Mouse (Mus musculus): ENCODE measurements around the gene Stx1b. TPM values are rescaled to one million over a fixed set of nuclear protein-coding genes. Genes with fewer than 3 reads are reported as not detected.

The Stx1b gene
- polyA plus RNA-seq, 1 experiment from 2014 or later = 5.5 TPM

Other genes with a start within 250 kb of the Stx1b start
- 12.2 and 12.8 TPM in 2 replicates for gene Ccdc189, start 236.0 kb downstream of the Stx1b start, polyA plus RNA-seq (2016; fragmentation: Nextera tagmentation; extraction: Ambion mirVana)
- gene Rnf40, start 235.8 kb downstream of the Stx1b start, polyA plus RNA-seq (2016; fragmentation: Nextera tagmentation; extraction: Ambion mirVana) = 60.5 and 62.8 TPM in 2 replicates
- gene Zfp629, start 208.8 kb downstream of the Stx1b start, polyA plus RNA-seq (2016; fragmentation: Nextera tagmentation; extraction: Ambion mirVana) = 30.6 and 33.0 TPM in 2 replicates
- gene Bcl7c, start 115.6 kb downstream of the Stx1b start, polyA plus RNA-seq (2016; fragmentation: Nextera tagmentation; extraction: Ambion mirVana) = 44.5 and 50.4 TPM in 2 replicates
- 5.9 and 6.0 TPM in 2 replicates for gene Ctf1, start 111.8 kb downstream of the Stx1b start, polyA plus RNA-seq (2016; fragmentation: Nextera tagmentation; extraction: Ambion mirVana)
- gene Ctf2, start 92.4 kb downstream of the Stx1b start, polyA plus RNA-seq (2016; fragmentation: Nextera tagmentation; extraction: Ambion mirVana) = 0.33 and 0.39 TPM in 2 replicates
- gene Fbxl19, start 80.0 kb downstream of the Stx1b start, polyA plus RNA-seq (2016; fragmentation: Nextera tagmentation; extraction: Ambion mirVana) = 7.6 and 8.2 TPM in 2 replicates
- 8.4 and 9.8 TPM in 2 replicates for gene Orai3, start 54.7 kb downstream of the Stx1b start, polyA plus RNA-seq (2016; fragmentation: Nextera tagmentation; extraction: Ambion mirVana)
- gene Setd1a, start 47.9 kb downstream of the Stx1b start, polyA plus RNA-seq (2016; fragmentation: Nextera tagmentation; extraction: Ambion mirVana) = 16.0 and 17.1 TPM in 2 replicates
- not detected in 2 replicates for gene Gm49388, start 38.9 kb downstream of the Stx1b start, polyA plus RNA-seq (2016; fragmentation: Nextera tagmentation; extraction: Ambion mirVana)
- gene Hsd3b7, start 23.9 kb downstream of the Stx1b start, polyA plus RNA-seq (2016; fragmentation: Nextera tagmentation; extraction: Ambion mirVana) = 5.4 and 5.8 TPM in 2 replicates
- gene Stx4a, start 255 bp downstream of the Stx1b start, polyA plus RNA-seq (2016; fragmentation: Nextera tagmentation; extraction: Ambion mirVana) = 23.7 and 24.6 TPM in 2 replicates
- 18.6 and 19.5 TPM in 2 replicates for gene Zfp646, start 51.7 kb upstream of the Stx1b start, polyA plus RNA-seq (2016; fragmentation: Nextera tagmentation; extraction: Ambion mirVana)
- gene Zfp668, start 52.3 kb upstream of the Stx1b start, polyA plus RNA-seq (2016; fragmentation: Nextera tagmentation; extraction: Ambion mirVana) = 39.9 and 41.8 TPM in 2 replicates
- gene Prss53, start 66.4 kb upstream of the Stx1b start, polyA plus RNA-seq (2016; fragmentation: Nextera tagmentation; extraction: Ambion mirVana) = 0.32 and 0.49 TPM in 2 replicates
- not detected in 2 replicates for gene Gm21974, start 70.9 kb upstream of the Stx1b start, polyA plus RNA-seq (2016; fragmentation: Nextera tagmentation; extraction: Ambion mirVana)
- gene Vkorc1, start 71.1 kb upstream of the Stx1b start, polyA plus RNA-seq (2016; fragmentation: Nextera tagmentation; extraction: Ambion mirVana) = 32.2 and 41.4 TPM in 2 replicates
- 130 and 140 TPM in 2 replicates for gene Bckdk, start 79.5 kb upstream of the Stx1b start, polyA plus RNA-seq (2016; fragmentation: Nextera tagmentation; extraction: Ambion mirVana)
- 47.4 and 49.0 TPM in 2 replicates for gene Kat8, start 88.0 kb upstream of the Stx1b start, polyA plus RNA-seq (2016; fragmentation: Nextera tagmentation; extraction: Ambion mirVana)
- 5.0 and 5.9 TPM in 2 replicates for gene Prss8, start 105.6 kb upstream of the Stx1b start, polyA plus RNA-seq (2016; fragmentation: Nextera tagmentation; extraction: Ambion mirVana)
- 11.5 and 12.5 TPM in 2 replicates for gene Prss36, start 122.2 kb upstream of the Stx1b start, polyA plus RNA-seq (2016; fragmentation: Nextera tagmentation; extraction: Ambion mirVana)
- gene Fus, start 142.9 kb upstream of the Stx1b start, polyA plus RNA-seq (2016; fragmentation: Nextera tagmentation; extraction: Ambion mirVana) = 362 and 407 TPM in 2 replicates
- gene Pycard, start 169.3 kb upstream of the Stx1b start, polyA plus RNA-seq (2016; fragmentation: Nextera tagmentation; extraction: Ambion mirVana) = 6.3 and 6.6 TPM in 2 replicates
- gene Trim72, start 179.4 kb upstream of the Stx1b start, polyA plus RNA-seq (2016; fragmentation: Nextera tagmentation; extraction: Ambion mirVana) = not detected in 2 replicates
- gene Itgam, start 238.1 kb upstream of the Stx1b start, polyA plus RNA-seq (2016; fragmentation: Nextera tagmentation; extraction: Ambion mirVana) = 0.33 and 0.40 TPM in 2 replicates
- gene Gm49368, start 238.1 kb upstream of the Stx1b start, polyA plus RNA-seq (2016; fragmentation: Nextera tagmentation; extraction: Ambion mirVana) = not detected in 2 replicates